Mouse (Mus musculus): ENCODE data around the gene Cacna1d. TPM values are rescaled to one million over a fixed set of nuclear protein-coding genes. Genes with fewer than 3 reads are reported as not detected.

Cacna1d gene
- total RNA-seq, 2 experiments from 2014 or later, result 44.1 to 45.4 TPM

- DNase-seq (ENCODE audit: low spot score in 2 of 2), result peak; percentile 84 to 86
These were observed 31.2 kb downstream of the Cacna1d start for GRCm38 (mm10) chr14:30459891-30460523.

GRCm38 (mm10) chr14:30458820-30459219 is 32.4 kb downstream of the Cacna1d start:
- DNase-seq (ENCODE audit: low spot score in 2 of 2), result no peak

GRCm38 (mm10) chr14:30457897-30458296 is 33.4 kb downstream of the Cacna1d start:
- DNase-seq (ENCODE audit: low spot score in 2 of 2), result peak; percentile 53 to 61

GRCm38 (mm10) chr14:30457436-30457835 is 33.8 kb downstream of the Cacna1d start:
- peak; percentile 55 to 75 for DNase-seq (ENCODE audit: low spot score in 2 of 2)

GRCm38 (mm10) chr14:30455801-30456595 is 35.3 kb downstream of the Cacna1d start:
- DNase-seq (ENCODE audit: low spot score in 2 of 2), result no peak

GRCm38 (mm10) chr14:30439915-30440314 is 51.3 kb downstream of the Cacna1d start:
- no peak for DNase-seq (ENCODE audit: low spot score in 2 of 2)

- no peak for DNase-seq (ENCODE audit: low spot score in 2 of 2)
These were observed 55.9 kb downstream of the Cacna1d start for GRCm38 (mm10) chr14:30435316-30435715.

- no peak for DNase-seq (ENCODE audit: low spot score in 2 of 2)
These were observed 60.8 kb downstream of the Cacna1d start for GRCm38 (mm10) chr14:30430446-30430845.

GRCm38 (mm10) chr14:30430026-30430425 is 61.2 kb downstream of the Cacna1d start:
- no peak for DNase-seq (ENCODE audit: low spot score in 2 of 2)

GRCm38 (mm10) chr14:30429606-30430005 is 61.6 kb downstream of the Cacna1d start:
- no peak for DNase-seq (ENCODE audit: low spot score in 2 of 2)

- no peak for DNase-seq (ENCODE audit: low spot score in 2 of 2)
These were observed 62.5 kb downstream of the Cacna1d start for GRCm38 (mm10) chr14:30428757-30429156.

- DNase-seq (ENCODE audit: low spot score in 2 of 2), result no peak
These were observed 65.4 kb downstream of the Cacna1d start for GRCm38 (mm10) chr14:30425876-30426275.

GRCm38 (mm10) chr14:30425175-30425574 is 66.1 kb downstream of the Cacna1d start:
- DNase-seq (ENCODE audit: low spot score in 2 of 2), result no peak

GRCm38 (mm10) chr14:30424638-30425037 is 66.6 kb downstream of the Cacna1d start:
- DNase-seq (ENCODE audit: low spot score in 2 of 2), result no peak

- DNase-seq (ENCODE audit: low spot score in 2 of 2), result no peak
These were observed 68.7 kb downstream of the Cacna1d start for GRCm38 (mm10) chr14:30422376-30423140.

GRCm38 (mm10) chr14:30419458-30419857 is 71.8 kb downstream of the Cacna1d start:
- no peak for DNase-seq (ENCODE audit: low spot score in 2 of 2)

GRCm38 (mm10) chr14:30419046-30419445 is 72.2 kb downstream of the Cacna1d start:
- DNase-seq (ENCODE audit: low spot score in 2 of 2), result no peak

- no peak for DNase-seq (ENCODE audit: low spot score in 2 of 2)
These were observed 75.4 kb downstream of the Cacna1d start for GRCm38 (mm10) chr14:30415830-30416229.

- no peak for DNase-seq (ENCODE audit: low spot score in 2 of 2)
These were observed 77.1 kb downstream of the Cacna1d start for GRCm38 (mm10) chr14:30414131-30414530.

GRCm38 (mm10) chr14:30409331-30409730 is 81.9 kb downstream of the Cacna1d start:
- DNase-seq (ENCODE audit: low spot score in 2 of 2), result no peak

GRCm38 (mm10) chr14:30405456-30406225 is 85.6 kb downstream of the Cacna1d start:
- no peak for DNase-seq (ENCODE audit: low spot score in 2 of 2)
